Mouse (Mus musculus): ENCODE measurements around the gene Rdh16f2. TPM values are rescaled to one million over a fixed set of nuclear protein-coding genes. Genes with fewer than 3 reads are reported as not detected.
"Not testable (repeated sequence)": the region's sequence is repeated elsewhere in the genome, so short reads cannot be mapped to it uniquely, and the experiment has no call there.

The Rdh16f2 gene
- under 1 TPM in 1 of 2 experiments, not detected in 1; 0.23 TPM for total RNA-seq (2021)
- polyA plus RNA-seq (2012; rRNA removed): not detected in 2 replicates
- long read RNA-seq: 0 reads

DNA sequence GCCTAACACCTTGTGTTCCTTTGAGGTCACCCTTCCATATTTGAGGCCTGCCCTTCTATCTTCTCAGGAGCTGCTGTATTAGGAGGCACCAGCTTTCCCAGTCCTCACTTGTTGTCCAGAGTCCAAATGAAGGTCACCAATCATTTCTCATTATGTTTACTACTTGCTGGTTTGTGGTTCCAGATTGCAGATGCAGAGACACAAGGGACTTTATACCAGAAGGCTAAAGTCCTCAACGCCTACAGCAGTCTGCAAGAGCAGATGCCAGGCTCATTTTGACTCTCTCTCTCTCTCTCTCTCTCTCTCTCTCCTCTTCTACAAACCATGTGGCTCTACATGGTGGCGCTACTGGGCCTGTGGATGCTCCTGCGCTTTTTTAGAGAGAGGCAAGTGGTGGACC is at the start of gene Rdh16f2:
TSS of gene Rdh16f2 (plus strand) at position 243 of the 400 bp plus-strand sequence.
- DNase-seq: no peak

DNA sequence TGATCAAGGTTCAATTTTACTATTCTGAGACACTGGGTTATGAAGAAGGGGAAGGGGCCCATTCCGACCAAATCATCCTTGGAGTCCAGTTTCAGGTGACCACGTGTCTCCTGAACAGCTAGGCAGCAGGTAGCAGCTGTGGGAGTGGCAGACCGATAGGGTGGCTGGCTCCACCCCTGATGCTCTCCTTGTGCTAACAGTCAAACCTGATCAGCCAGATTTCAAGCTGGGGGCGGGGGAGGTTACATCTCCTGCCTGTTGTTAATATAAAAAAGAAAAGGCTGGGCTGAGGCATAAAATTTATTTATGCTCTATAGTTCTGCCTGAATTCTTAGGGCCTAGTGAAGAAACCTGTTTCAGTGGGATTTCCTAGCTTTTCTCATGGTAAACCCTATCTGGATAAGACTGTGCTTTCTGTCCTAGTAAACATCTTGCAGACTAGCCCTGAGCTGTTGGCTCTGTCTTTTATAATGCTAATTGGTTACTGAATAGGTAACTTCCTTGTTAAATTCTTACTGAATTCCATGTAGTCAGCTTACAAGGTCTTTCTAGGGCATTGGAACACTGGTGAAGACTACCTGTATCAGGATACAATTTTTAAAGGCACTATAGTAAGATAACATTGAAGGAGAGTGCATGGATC is 48.9 kb upstream of the Rdh16f2 start:
- not testable (repeated sequence) for DNase-seq

DNA sequence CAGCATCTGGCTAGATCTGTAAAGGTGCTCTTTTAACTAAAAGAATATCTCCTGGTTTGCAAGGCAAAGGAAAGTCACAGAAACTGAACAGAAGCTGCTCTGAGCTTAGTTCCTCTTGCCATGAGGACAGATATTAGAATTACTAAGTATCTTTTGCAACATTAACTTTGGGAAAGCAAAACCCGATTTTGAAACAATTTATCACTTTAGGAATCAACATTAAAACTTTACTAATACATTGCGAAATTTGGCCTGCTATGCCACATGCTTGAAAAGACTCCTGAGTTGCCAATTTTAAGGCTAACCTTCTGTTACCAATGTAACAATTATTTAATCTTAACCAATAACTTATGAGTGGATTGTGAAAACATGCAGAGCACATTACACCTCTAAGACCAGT is 44.5 kb upstream of the Rdh16f2 start:
- not testable (repeated sequence) for DNase-seq

DNA sequence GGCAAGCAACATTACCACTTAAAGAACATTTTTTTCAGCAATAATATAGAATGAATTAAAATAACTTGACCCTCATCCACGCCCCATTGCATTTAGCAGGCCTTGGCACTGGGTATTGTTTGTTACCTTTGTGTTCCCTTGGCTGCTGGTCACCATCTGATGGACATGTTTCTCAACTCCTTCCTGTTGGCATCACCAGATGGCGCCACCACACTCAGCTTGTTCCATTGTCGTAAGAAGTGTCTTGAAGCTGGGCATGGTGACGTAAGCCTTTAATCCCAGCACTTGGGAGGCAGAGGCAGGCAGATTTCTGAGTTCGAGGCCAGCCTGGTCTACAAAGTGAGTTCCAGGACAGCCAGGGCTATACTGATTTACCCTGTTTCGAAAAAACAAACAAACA is 40.9 kb upstream of the Rdh16f2 start:
- peak; percentile 15 for DNase-seq

DNA sequence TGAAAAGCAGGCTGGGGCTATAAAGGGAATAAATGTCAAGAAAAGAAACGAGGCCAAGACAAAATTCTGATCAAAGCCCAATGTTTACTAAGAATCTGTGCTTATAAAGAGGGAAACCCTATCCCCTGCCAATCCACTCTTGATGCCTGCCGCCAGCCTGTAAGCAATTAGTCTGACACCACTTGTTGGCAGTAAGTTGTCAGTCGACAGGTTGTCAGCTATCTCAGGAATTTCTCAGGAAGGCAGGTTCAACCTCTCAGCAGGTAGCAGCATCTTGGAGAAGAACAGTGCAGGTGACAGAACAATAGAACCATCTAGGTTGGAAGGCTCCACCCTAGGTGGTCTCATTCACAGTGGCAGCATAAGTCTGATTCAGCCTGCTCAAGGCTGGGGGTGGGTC is 37.2 kb upstream of the Rdh16f2 start:
- DNase-seq: no peak

DNA sequence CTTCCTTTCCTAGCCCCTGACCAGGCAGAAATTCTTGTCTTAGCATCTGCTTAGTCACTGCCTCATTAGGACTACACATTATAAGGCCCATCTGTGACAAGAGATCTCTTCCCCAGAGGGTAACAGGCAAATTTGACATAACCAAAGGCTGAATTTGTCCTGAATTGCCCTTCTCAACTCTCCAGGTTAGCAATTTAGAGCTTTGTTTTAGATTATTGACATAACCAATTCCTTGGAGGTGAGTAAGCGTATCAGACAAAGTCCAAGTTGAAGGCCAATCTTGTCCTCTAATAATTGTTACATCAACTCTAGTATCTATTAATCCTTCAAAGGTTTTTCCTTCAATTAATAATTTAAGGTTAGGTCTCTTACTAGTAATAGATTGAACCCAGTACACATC is 32.1 kb upstream of the Rdh16f2 start:
- not testable (repeated sequence) for DNase-seq

DNA sequence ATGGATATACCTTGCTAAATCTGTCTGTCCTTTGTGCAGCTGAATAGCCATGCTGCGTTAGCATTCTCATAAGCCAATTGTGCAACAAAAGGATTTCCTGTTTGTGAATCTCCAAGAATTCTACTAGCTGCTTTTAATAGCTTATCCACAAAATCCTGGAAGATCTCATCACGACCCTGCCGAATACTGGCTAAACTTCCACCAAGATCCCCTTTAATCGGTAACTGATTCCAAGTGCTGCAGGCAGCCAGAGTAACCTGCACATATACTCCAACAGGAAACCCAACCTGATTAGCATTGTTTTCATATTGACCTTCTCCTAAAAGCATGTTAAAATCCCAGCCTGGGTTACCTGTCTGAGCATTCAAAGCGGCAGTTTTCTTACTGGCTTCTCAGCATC is 31.0 kb upstream of the Rdh16f2 start:
- no peak for DNase-seq

DNA sequence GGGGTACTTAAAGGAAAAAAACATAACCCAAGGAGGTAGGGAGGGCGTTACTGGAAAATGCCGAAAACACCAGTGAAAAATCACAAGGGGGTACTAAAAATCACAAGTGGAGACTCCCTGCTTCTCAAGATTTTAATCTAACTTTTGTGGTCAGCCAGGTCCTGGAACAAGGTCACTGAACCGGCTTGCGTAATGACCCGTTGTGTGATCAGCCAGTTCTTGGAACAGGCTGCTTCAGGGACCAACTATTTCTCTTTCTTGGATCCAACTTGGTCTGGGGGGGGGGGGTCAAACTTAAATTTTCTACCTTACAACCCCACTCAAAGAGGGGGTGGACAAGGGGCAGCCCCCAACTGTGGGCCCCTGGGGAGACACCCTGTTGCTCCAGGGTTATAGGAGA is 28.5 kb upstream of the Rdh16f2 start:
- DNase-seq: peak; percentile 52

DNA sequence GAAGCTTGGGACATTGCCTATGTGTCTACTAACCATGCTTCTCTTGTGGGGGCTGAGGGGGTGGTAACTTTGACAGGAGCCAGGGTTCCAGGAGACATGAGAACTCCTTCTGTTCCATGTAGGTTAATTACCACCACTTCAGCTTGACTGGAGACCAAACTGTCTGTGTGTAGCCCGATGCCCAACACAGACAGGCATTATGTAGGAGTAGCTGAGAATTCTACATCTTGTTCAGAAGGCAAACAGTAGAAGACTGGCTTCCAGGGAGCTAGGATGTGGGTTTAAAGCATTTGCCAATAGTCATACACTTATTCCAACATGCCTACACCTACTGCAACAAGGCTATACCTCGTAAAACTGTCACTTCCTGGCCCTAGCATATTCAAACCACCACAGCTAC is 27.7 kb upstream of the Rdh16f2 start:
- no peak for DNase-seq

DNA sequence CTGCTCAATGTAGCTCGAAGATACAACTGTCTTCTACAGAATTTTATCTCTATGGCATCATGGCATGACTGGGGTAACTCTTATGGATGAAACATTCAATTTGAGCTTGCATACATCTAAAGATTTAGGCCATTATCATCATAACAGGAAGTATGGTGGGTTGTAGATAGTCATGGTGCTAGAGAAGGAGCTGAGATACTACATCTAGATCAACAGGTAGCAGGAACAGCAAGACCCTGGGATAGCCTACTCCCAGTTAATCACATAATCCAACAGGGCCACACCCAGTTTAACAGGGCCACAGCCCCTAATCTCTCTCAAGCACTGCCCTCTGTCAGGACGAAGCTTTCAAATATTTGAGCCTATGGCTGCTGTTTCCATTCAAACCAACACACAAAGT is 25.5 kb upstream of the Rdh16f2 start:
- no peak for DNase-seq

DNA sequence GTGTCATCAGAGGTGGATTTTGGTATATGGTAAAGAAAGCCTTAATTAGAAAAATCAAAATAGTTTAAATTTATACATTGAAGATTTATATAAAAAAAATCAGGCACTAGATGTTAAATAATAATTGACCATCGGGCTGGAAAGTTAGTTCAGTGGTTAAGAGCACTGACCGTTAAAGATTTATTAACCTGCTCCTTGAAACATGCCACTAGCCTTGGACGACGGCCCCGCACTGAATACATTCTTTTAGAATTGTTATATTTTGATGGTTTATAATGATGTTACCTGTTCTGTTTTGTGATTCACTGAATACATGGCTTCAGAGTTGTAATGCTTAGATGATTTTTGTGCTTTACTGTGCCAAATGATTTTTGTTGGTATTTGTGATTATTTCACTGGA is 20.3 kb upstream of the Rdh16f2 start:
- DNase-seq: not testable (repeated sequence)

DNA sequence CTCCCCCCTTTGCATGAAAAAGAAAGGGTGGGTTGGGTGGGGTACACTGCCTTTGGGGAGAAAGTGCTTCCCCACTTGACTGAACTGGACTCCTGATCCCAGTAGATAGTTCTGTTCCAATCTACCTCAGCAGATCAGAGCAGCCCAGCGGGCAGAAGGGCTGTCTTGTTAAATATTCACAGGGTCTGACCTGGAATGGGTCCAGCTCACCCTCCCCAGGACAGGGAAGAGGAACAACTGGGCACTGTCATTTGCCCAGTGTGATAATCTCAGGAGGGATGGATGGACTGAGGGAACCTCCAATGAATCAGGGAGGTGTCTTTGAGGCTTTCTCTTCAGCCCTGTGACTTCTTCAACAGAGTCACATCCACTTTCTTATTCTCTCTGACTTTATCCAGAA is 18.2 kb upstream of the Rdh16f2 start:
- no peak for DNase-seq

DNA sequence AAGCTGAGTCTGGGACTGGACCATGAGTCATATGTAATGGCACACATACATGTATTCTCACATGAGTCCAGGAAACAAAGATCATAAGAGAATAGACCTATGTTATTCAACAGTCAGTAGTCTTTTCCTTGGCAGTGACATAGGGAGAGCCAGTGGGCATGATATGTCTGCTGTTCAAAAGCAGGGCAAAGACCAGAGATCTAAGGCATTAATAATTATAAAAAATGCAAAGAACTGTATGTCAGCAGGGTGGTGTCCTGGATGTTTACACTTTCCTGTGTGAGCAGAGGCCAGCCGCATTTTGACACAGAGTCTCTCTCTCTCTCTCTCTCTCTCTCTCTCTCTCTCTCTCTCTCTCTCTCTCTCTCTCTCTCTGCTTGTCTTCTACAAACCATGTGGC is 16.6 kb upstream of the Rdh16f2 start, which contains the start of gene Rdh19:
TSS of gene Rdh19 (plus strand) at position 301 of the 400 bp plus-strand sequence.
- no peak for DNase-seq

DNA sequence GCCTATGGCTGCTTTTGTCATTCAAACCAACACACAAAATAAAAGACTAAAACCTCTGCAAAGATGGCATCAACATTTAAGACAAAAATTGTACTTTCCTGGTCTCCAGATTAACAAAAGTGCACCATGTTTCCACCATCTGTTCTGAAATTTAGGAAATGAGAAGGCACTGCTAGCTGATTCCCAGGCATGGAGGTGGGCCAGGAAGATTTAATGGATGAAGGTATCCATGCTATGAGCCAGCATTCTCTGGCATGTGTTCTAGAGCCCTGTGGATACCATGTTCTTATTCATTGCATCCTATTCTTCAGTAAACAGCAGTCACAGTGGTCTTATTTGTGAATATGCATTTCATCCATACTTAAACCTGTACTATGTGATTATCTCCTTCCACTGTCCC is 9.9 kb upstream of the Rdh16f2 start:
- DNase-seq: no peak

DNA sequence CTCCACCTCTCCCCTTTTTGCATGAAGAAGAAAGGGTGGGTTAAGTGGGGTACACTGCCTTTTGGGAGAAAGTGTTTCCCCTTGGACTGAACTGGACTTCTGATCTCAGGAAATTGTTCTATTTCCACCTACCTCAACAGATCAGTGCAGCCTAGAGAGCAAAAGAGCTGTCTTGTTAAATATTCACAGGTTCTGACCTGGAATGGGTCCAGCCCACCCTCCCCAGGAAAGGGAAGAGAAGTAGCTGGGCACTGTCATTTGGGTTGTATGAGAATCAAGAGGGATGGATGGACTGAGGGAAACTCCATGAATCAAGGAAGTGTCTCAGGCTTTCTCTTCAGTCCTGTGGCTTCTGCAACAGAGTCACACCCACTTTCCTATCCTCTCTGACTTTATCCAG is 1.3 kb upstream of the Rdh16f2 start:
- no peak for DNase-seq

DNA sequence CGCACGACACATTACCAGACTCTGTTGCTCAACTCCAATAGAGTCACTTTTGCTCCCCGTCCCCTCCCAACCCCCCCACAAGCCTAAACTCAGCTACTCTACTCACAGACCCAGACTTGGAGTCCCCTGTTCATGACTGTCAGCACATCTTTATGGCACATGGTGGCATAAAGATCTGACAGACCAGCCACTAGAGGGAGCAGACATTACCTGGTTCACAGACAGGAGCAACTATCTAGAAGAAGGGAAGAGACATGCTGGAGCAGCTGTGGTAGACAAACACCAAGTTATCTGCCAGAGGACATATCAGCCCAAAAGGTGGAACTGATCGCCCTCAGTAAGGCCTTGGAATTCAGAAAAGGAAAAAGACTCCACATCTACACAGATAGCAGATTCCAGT is 6.2 kb downstream of the Rdh16f2 start:
- peak; percentile 39 for DNase-seq

DNA sequence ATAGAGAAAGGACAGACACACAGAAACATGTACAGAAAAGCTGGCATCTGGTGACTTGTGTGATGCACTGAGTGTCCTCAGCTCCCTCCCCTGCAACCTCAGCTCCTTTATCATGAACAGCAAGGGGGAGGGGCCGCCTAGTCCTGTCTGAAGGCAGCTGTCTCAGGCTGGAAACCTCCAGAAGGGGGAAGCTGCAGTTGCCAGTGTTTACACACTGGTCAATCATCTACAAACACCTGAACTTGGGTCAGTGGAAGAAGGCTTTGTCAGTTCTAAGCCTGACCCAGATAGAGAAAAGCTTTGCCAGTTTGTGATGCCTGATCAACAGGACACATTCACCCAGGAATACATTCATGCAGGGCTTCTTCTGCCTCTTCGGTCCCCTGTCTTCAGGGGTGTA is 11.4 kb downstream of the Rdh16f2 start:
- no peak for DNase-seq

DNA sequence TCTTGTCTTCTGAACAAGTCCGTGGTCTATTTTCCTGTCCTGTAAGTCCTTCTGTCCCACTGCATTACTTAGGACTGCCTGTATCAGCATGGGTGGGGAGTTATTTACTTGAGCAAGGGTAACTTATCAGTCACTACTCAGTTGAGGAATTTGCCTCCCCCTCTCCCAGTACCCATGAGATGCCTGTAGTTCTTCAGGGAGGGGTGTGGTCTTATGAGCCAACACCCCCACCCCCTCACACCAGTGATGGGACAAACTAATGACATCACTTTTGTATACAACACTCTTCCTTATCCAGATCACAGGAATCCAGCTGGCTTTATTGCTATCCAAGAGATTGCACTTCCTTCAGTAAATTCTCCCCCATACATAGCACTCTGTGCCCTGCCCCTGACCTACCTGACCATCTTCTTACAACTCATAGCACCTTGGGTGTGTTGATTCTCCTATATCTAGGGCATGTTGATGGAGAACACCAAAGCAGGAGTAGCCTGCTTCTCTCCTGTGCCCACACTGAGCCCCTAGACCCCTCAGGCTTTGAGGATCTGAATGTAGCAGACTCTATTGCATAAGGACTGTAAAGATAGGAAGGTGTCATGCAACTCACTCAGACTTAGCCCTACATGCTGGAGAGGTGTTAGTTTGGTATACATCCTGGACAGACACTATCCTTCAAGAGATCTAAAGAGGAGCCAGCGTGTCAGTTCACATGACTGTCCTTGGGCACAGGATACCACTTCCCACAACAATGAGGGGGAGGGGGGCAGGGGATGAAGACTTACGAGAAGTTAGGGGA is 12.2 kb downstream of the Rdh16f2 start:
- no peak for DNase-seq

DNA sequence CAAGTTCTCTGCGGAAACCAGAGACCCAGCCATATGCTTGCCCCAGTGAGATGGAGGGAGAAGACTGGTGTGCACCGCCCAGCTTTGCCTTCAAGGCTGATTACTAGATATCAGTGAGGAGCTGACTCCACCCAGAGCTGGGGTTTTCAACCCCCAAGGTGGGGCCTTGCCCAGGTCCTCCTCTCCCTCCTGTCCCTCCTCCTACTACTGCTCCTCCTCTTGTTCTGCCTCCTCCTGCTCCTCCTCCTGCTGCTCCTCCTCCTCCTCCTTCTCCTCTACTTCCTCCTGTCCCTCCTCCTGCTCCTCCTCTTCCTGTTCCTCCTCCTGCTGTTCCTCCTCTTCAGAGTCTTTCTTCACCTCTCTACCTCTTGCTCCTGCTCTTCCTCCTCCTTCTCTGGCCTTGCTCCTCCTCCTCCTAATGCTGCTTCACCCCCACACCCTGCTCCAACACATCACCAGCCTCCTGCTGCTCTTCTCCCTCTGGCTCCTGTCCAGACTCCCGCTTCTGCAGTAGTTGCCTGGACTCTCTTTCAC is 12.9 kb downstream of the Rdh16f2 start:
- no peak for DNase-seq

DNA sequence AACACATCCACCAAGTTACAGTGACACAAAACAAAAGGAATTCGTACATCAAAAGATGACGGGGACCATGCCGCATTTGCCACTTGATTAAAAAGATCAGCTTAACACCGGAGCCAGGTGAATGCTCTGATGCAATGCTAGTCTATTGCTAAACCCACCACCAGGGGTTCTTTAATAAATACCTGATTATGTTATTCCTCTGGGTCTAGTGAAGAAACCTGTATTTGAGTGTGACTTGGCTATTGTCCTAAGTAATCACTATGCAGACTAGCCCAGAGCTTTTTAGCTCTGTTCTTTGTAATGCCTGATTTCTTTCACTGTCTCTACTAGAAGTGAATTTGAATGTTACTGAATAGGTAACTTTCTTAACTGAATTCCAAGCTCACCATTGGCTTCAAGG is 14.8 kb downstream of the Rdh16f2 start:
- no peak for DNase-seq

DNA sequence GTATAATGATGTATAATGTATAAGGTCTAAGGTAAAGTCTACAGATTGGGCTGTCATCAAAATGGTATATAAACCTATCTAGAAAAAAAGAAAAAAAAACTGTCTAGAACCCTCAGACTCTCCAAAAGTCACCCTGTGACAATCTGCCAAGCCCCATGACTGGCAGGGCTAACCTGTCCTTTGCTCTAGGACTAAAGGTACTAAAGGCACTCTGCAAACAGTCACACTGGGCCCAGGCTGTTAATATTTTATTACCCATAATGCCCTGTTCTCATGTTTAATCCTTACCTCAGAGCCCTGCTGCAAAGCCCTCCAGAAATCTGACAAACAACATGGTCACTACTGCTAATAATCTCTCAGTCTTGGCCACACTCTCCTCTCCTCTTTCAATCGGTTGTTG is 20.3 kb downstream of the Rdh16f2 start:
- no peak for DNase-seq

DNA sequence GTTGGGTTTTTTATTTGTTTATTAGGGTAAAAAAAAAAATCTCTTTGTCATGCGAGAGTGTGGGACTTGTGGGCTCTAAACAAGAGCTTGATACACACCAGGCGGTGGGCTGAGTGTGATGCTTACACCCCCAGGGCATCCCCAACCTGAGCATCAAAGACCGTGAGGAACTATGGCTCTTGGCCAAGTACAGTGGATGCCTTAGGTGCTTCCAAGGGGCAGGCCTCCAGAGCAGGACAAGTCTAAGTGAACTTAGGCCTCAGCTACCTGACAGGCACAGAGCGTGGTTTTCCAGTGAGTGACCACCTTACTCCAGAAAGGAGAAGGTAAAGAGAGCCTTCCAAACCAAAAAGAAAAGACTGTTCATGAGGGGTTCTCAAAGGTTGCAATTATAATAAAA is 20.7 kb downstream of the Rdh16f2 start:
- DNase-seq: no peak

DNA sequence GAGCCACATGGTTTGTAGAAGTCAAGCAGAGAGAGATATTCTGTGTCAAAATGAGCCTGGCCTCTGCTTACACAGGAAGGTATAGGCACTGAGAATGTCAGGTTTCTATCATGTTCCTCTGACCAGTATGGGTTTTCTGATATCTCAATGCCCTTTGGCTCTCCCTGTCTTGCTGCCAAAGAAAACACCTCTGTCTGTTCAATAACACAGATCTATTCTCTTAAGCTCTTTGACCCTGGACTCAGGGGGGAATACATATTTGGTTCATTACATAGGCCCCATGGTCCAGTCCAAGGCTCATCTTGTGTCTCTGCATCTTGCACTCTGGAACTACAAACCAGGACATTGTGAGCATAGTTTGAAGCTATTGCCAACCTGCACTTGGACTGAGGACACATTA is 22.3 kb downstream of the Rdh16f2 start, which contains the start of gene Rdh7:
TSS of gene Rdh7 (minus strand) at position 213 of the 400 bp plus-strand sequence.
- no peak for DNase-seq

All from adrenal gland, adult 2 months (tissue).